9 mouse cellular contexts compared by ENCODE assay signal in the genomic region with DNA sequence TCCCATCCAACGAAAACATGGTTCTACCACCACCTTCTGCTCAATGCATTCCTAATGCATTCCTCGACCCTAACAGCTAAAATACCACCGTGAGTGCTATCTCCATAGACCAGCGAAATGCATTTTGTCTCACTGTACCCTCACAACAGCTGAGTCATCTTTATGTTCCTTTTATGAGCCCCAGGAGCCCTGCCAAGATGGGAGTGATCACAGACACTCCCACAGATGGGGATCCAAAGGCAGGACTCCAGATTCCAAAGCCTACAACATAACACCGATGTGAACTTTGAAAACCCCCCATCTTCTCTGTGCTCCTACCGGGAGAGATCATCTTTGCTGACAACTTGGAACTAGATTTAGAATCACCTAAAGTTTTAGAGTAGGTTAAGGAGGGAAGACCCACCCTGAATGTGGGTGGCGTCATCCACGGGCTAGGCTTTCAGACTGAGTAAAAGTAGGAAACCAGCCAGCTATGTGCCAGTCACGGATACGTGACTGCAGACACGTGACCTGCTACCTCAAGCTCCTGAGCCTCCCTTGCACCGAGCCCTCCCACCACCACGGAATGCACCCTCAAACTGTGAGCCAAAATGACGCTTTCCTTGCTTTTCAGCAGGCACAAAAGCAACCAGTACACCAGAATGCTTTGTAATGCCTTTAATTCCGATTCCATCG. TPM values are rescaled to one million over a fixed set of nuclear protein-coding genes. Genes with fewer than 3 reads are reported as not detected.
DNase-seq lines count a peak whose midpoint lies in the region; ATAC-seq and TF ChIP-seq lines count a peak whose summit lies in the region.
"Had no signal": no experiment of that assay in that cellular context is flagged by ENCODE, and none has a peak within 500 bp of the region (broad histone marks: within the 10 kb centered on the region; RNA-seq: fewer than 3 reads in every experiment).

No protein-coding gene starts in this region.

- peaks cover 7% of the 10 kb centered on the region for H3K4me1 ChIP-seq in lung, embryonic 14.5 days (ENCODE audit: insufficient read depth)
- peaks cover 4% of the 10 kb centered on the region for H3K4me1 ChIP-seq in lung, adult 2 months (ENCODE audit: control insufficient read depth, insufficient read depth, low read length)
- H3K4me1 ChIP-seq in neural tube, embryonic 15.5 days: peaks cover 25% of the 10 kb centered on the region
- H3K4me1 ChIP-seq in forebrain, embryonic 15.5 days: peaks cover 35% of the 10 kb centered on the region

- 0 out of 2 replicates have a peak, but pooled peaks cover 5% of the 10 kb centered on the region for H3K36me3 ChIP-seq in lung, embryonic 14.5 days (ENCODE audit: insufficient read depth)
- H3K36me3 ChIP-seq in neural tube, embryonic 15.5 days: no peaks in the 10 kb centered on the region
- H3K36me3 ChIP-seq in forebrain, embryonic 15.5 days: no peaks in the 10 kb centered on the region
- H3K36me3 ChIP-seq: embryonic facial prominence, embryonic 12.5 days had no signal

- TF ChIP-seq POLR2A in lung, adult 2 months (IDR thresholded peaks at IDR 0.05; ENCODE audit: borderline replicate concordance, extremely low read depth, low read depth, low read length): no peak

- H3K9ac ChIP-seq in lung, embryonic 14.5 days: no peak overlapping the region
- no peak overlapping the region for H3K9ac ChIP-seq in neural tube, embryonic 15.5 days (replicated peaks)
- no peak overlapping the region for H3K9ac ChIP-seq in forebrain, embryonic 15.5 days (replicated peaks)
- H3K9ac ChIP-seq: embryonic facial prominence, embryonic 12.5 days had no signal

- peak; percentile 44 for DNase-seq in cerebellum, adult 9-11 months
- DNase-seq in cerebellum, adult 18-20 months: no peak
- DNase-seq in lung, embryonic 14.5 days: peak; percentile 60
- DNase-seq in lung, adult 2 months: no peak
- DNase-seq in gonadal fat pad, adult 2 months (ENCODE audit: low read depth): peak; percentile 27
- peak; percentile 29 for DNase-seq in right cerebral cortex, postnatal 25 days

- WGBS in lung, embryonic 14.5 days: 80% methylated on average over 16 of the region's 16 CpGs
- 80% methylated on average over 16 of the region's 16 CpGs for WGBS in lung, adult 2 months
- WGBS in neural tube, embryonic 15.5 days: 83% methylated on average over 16 of the region's 16 CpGs
- 75% methylated on average over 16 of the region's 16 CpGs for WGBS in forebrain, embryonic 15.5 days

- no peaks in the 10 kb centered on the region for H3K27me3 ChIP-seq in lung, embryonic 14.5 days (ENCODE audit: insufficient read depth, low read length)
- H3K27me3 ChIP-seq in neural tube, embryonic 15.5 days (replicated peaks): no peaks in the 10 kb centered on the region
- H3K27me3 ChIP-seq in forebrain, embryonic 15.5 days: no peaks in the 10 kb centered on the region
- H3K27me3 ChIP-seq: embryonic facial prominence, embryonic 12.5 days had no signal

- H3K4me3 ChIP-seq in lung, embryonic 14.5 days (ENCODE audit: low read depth, low read length): no peak overlapping the region
- no peak overlapping the region for H3K4me3 ChIP-seq in lung, adult 2 months (replicated peaks; ENCODE audit: extremely low read depth, low read depth, low read length)
- no peak overlapping the region for H3K4me3 ChIP-seq in neural tube, embryonic 15.5 days (replicated peaks)
- H3K4me3 ChIP-seq in forebrain, embryonic 15.5 days: no peak overlapping the region
- H3K4me3 ChIP-seq: embryonic facial prominence, embryonic 12.5 days had no signal

- TF ChIP-seq CTCF in lung, embryonic 14.5 days (IDR thresholded peaks at IDR 0.05; ENCODE audit: low read depth): no peak
- no peak for TF ChIP-seq CTCF in lung, adult 2 months (IDR thresholded peaks at IDR 0.05; ENCODE audit: insufficient read depth, low read length)

- H3K27ac ChIP-seq in lung, embryonic 14.5 days (ENCODE audit: low read depth): no peak overlapping the region
- no peak overlapping the region for H3K27ac ChIP-seq in neural tube, embryonic 15.5 days (replicated peaks)
- no peak overlapping the region for H3K27ac ChIP-seq in forebrain, embryonic 15.5 days (replicated peaks)
- H3K27ac ChIP-seq: embryonic facial prominence, embryonic 12.5 days had no signal

- no peak for ATAC-seq in lung, embryonic 14.5 days (ENCODE audit: insufficient read depth)
- no peak for ATAC-seq in neural tube, embryonic 15.5 days (ENCODE audit: low FRiP score)
- ATAC-seq in forebrain, embryonic 15.5 days (replicated peaks): no peak

- H3K9me3 ChIP-seq in lung, embryonic 14.5 days (ENCODE audit: low read depth, low read length): no peaks in the 10 kb centered on the region
- H3K9me3 ChIP-seq in neural tube, embryonic 15.5 days (replicated peaks): no peaks in the 10 kb centered on the region
- H3K9me3 ChIP-seq in forebrain, embryonic 15.5 days: no peaks in the 10 kb centered on the region
- H3K9me3 ChIP-seq: embryonic facial prominence, embryonic 12.5 days had no signal

- H3K4me2 ChIP-seq in lung, embryonic 14.5 days: peak overlapping the region; percentile 10; the same call in 1 of the 2 replicates
- no peak overlapping the region; the same call in 1 of the 2 replicates for H3K4me2 ChIP-seq in neural tube, embryonic 15.5 days
- H3K4me2 ChIP-seq in forebrain, embryonic 15.5 days (replicated peaks): no peak overlapping the region
- H3K4me2 ChIP-seq: embryonic facial prominence, embryonic 12.5 days had no signal

RNA-seq across cellular contexts. Expression of gene Dnah8, which starts 14.7 kb away (rescaled TPM):
- 4.4 and 4.7 TPM in 2 replicates for polyA plus RNA-seq in lung, embryonic 14.5 days (2014; fragmentation: Nextera tagmentation; extraction: Ambion mirVana)
- 10.8 and 12.0 TPM in 2 replicates for polyA plus RNA-seq in lung, adult 2 months (2012; rRNA removed)
- 1.2 and 2.0 TPM in 2 replicates for polyA plus RNA-seq in gonadal fat pad, adult 2 months (2012; rRNA removed)
- 2.7 and 2.8 TPM in 2 replicates for polyA plus RNA-seq in neural tube, embryonic 15.5 days (2015; fragmentation: Nextera tagmentation; extraction: Ambion mirVana)
- 0.83 and 1.5 TPM in 2 replicates for polyA plus RNA-seq in forebrain, embryonic 15.5 days (2015; fragmentation: Nextera tagmentation; extraction: Ambion mirVana)

RNA-seq across cellular contexts. Expression of gene Glo1, which starts 17.2 kb away (rescaled TPM):
- 234 and 238 TPM in 2 replicates for polyA plus RNA-seq in lung, embryonic 14.5 days (2014; fragmentation: Nextera tagmentation; extraction: Ambion mirVana)
- 24.0 and 38.3 TPM in 2 replicates for polyA plus RNA-seq in lung, adult 2 months (2012; rRNA removed)
- 51.3 and 52.5 TPM in 2 replicates for polyA plus RNA-seq in gonadal fat pad, adult 2 months (2012; rRNA removed)
- polyA plus RNA-seq in neural tube, embryonic 15.5 days (2015; fragmentation: Nextera tagmentation; extraction: Ambion mirVana): 162 and 168 TPM in 2 replicates
- 163 and 174 TPM in 2 replicates for polyA plus RNA-seq in forebrain, embryonic 15.5 days (2015; fragmentation: Nextera tagmentation; extraction: Ambion mirVana)

RNA-seq across cellular contexts. Expression of gene Btbd9, which starts 33.2 kb away (rescaled TPM):
- polyA plus RNA-seq in lung, embryonic 14.5 days (2014; fragmentation: Nextera tagmentation; extraction: Ambion mirVana): 50.9 and 51.8 TPM in 2 replicates
- 18.9 and 24.2 TPM in 2 replicates for polyA plus RNA-seq in lung, adult 2 months (2012; rRNA removed)
- 27.2 and 28.1 TPM in 2 replicates for polyA plus RNA-seq in gonadal fat pad, adult 2 months (2012; rRNA removed)
- polyA plus RNA-seq in neural tube, embryonic 15.5 days (2015; fragmentation: Nextera tagmentation; extraction: Ambion mirVana): 109 and 121 TPM in 2 replicates
- polyA plus RNA-seq in forebrain, embryonic 15.5 days (2015; fragmentation: Nextera tagmentation; extraction: Ambion mirVana): 141 and 146 TPM in 2 replicates

Comparison
In these comparisons a context has a peak if more than half of its experiments do, and no peak if none do; other contexts are left out.
1. DNase-seq: peak in cerebellum, adult 9-11 months (single experiment), lung, embryonic 14.5 days (single experiment), gonadal fat pad, adult 2 months (single experiment) and right cerebral cortex, postnatal 25 days (single experiment); none in cerebellum, adult 18-20 months (0 of 2) and lung, adult 2 months (single experiment).